Mouse (Mus musculus) kidney, embryonic 14.5 days (tissue): ENCODE measurements around the gene Selenoh. TPM values are rescaled to one million over a fixed set of nuclear protein-coding genes. Genes with fewer than 3 reads are reported as not detected.

Experiments used
- ATAC-seq: fragments of 200-750 bp; cut with Nextera tagmentation; 2 replicates; pipeline ENCODE4 v1.8.0; 2017; ENCODE audit warnings: moderate number of reproducible peaks, mild to moderate bottlenecking, moderate TSS enrichment, moderate library complexity; ENCODE audit not compliant: low FRiP score, low TSS enrichment
- H3K27ac ChIP-seq: fragments of 300-500 bp; sonication (generic); 2 replicates; pipeline ENCODE4 v1.5.1; 2014; ENCODE audit warnings: low read depth, mild to moderate bottlenecking, low read length, moderate library complexity, mixed read lengths
- H3K27me3 ChIP-seq: fragments of 300-500 bp; sonication (generic); 2 replicates; pipeline ENCODE4 v1.6.1; 2014; ENCODE audit warnings: mild to moderate bottlenecking, low read length; ENCODE audit not compliant: control insufficient read depth, insufficient read depth
- H3K36me3 ChIP-seq: fragments of 300-500 bp; sonication (generic); 2 replicates; pipeline ENCODE4 v1.6.1; 2014; ENCODE audit warnings: low read length, mixed read lengths; ENCODE audit not compliant: control insufficient read depth, insufficient read depth
- H3K4me1 ChIP-seq: fragments of 300-500 bp; sonication (generic); 2 replicates; pipeline ENCODE4 v1.6.1; 2014; ENCODE audit warnings: low read length, mixed read lengths; ENCODE audit not compliant: control insufficient read depth, insufficient read depth
- H3K4me2 ChIP-seq: fragments of 300-500 bp; sonication (generic); replicated peaks from 2 replicates; pipeline ENCODE4 v1.6.1; 2014; ENCODE audit warnings: low read depth, mild to moderate bottlenecking, low read length
- H3K4me3 ChIP-seq: fragments of 300-500 bp; sonication (generic); 2 replicates; pipeline ENCODE4 v1.5.1; 2014; ENCODE audit warnings: mild to moderate bottlenecking, low read length
- H3K9ac ChIP-seq: fragments of 300-500 bp; sonication (generic); 2 replicates; pipeline ENCODE4 v1.6.1; 2014; ENCODE audit warnings: low read depth, mild to moderate bottlenecking, low read length, moderate library complexity
- H3K9me3 ChIP-seq: fragments of 300-500 bp; sonication (generic); 2 replicates; pipeline ENCODE4 v1.6.1; 2016; ENCODE audit warnings: low read length; ENCODE audit not compliant: control insufficient read depth
- WGBS: fragments of 180-500 bp; shearing (Covaris S2); extraction: QIAGEN DNeasy Blood & Tissue Kit; methylation state at CpG from one replicate; pipeline ENCODE4 v1.1.7; 2014; 5-methylcytosine and 5-hydroxymethylcytosine counted together
- polyA plus RNA-seq: library from polyadenylated mRNA; unstranded; fragments of >200 nt; fragmentation: Nextera tagmentation; extraction: Ambion mirVana; gene quantifications from 2 replicates; pipeline ENCODE4 v1.2.1, GENCODE M21; 2014

Selenoh gene
- 404 and 541 TPM in 2 replicates for polyA plus RNA-seq

GRCm38 (mm10) chr2:84670569-84670933, at the start of gene Selenoh:
Selenoh (minus strand) TSS chr2:84670770.
- Histone ChIP-seq H3K36me3 (peaks cover 35% of the 10 kb centered on the region), H3K9me3 (no peaks in the 10 kb centered on the region)
- WGBS, result under 1% methylated on average over 20 of the region's 20 CpGs

DNA sequence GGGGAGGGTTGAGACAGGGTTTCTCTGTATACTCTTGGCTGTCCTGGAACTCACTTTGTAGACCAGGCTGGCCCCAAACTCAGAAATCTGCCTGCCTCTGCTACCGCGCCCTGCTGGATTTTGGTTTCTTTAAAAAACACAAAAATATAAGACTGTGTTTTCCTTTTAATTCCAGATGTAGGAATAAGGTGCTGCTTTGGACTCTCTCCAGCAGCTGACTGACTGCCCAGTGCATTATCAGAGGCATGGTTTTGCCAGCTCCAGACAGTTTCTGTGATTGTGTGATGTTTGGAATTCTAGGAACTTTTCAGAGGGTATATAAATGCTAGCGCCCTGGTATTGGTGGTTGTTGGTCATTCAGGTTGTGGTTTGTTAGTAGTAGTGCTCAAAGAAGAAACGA, 46.8 kb upstream of the Selenoh start:
- peaks cover 4% of the 10 kb centered on the region; the same call in 1 of the 2 replicates for H3K4me1 ChIP-seq
- 92% methylated on average over 4 of the region's 4 CpGs for WGBS

More at GRCm38 (mm10) chr2:84670569-84670933, at the start of gene Selenoh:
- H3K27ac ChIP-seq, result peak within 1 kb of the TSS; percentile 93
- H3K4me3 ChIP-seq, result peak within 1 kb of the TSS; percentile 96
- H3K4me2 ChIP-seq, result peak within 1 kb of the TSS; percentile 56
- peak; percentile 97 for ATAC-seq
- H3K9ac ChIP-seq, result peak within 1 kb of the TSS; percentile 94
- H3K27me3 ChIP-seq, result no peaks in the 10 kb centered on the region
- peaks cover 9% of the 10 kb centered on the region; the same call in 1 of the 2 replicates for H3K4me1 ChIP-seq

GRCm38 (mm10) chr2:84716423-84717355, 46.1 kb upstream of the Selenoh start:
- H3K4me3 ChIP-seq, result peak overlapping the region; percentile 97
- H3K27ac ChIP-seq, result peak overlapping the region; percentile 93
- no peaks in the 10 kb centered on the region; the same call in 1 of the 2 replicates for H3K36me3 ChIP-seq
- H3K9me3 ChIP-seq, result no peaks in the 10 kb centered on the region
- H3K4me1 ChIP-seq, result peaks cover 4% of the 10 kb centered on the region; the same call in 1 of the 2 replicates
- ATAC-seq, result no peak
- peak overlapping the region; percentile 83 for H3K4me2 ChIP-seq
- no peaks in the 10 kb centered on the region for H3K27me3 ChIP-seq
- peak overlapping the region; percentile 94 for H3K9ac ChIP-seq
- 36% methylated on average over 9 of the region's 9 CpGs for WGBS

More for the DNA sequence above, 46.8 kb upstream of the Selenoh start:
- no peaks in the 10 kb centered on the region for H3K9me3 ChIP-seq
- H3K9ac ChIP-seq, result no peak overlapping the region
- H3K27me3 ChIP-seq, result no peaks in the 10 kb centered on the region
- no peak overlapping the region for H3K4me2 ChIP-seq
- no peak for ATAC-seq
- no peak overlapping the region for H3K4me3 ChIP-seq
- H3K27ac ChIP-seq, result no peak overlapping the region
- no peaks in the 10 kb centered on the region; the same call in 1 of the 2 replicates for H3K36me3 ChIP-seq

GRCm38 (mm10) chr2:84715562-84716361, 45.2 kb upstream of the Selenoh start:
- peak; percentile 96 for ATAC-seq
- Histone ChIP-seq H3K4me2 (peak overlapping the region; percentile 83), H3K9ac (peak overlapping the region; percentile 94), H3K4me1 (peaks cover 4% of the 10 kb centered on the region; the same call in 1 of the 2 replicates), H3K27ac (peak overlapping the region; percentile 93), H3K9me3 (no peaks in the 10 kb centered on the region), H3K36me3 (peaks cover 3% of the 10 kb centered on the region), H3K4me3 (peak overlapping the region; percentile 97), H3K27me3 (no peaks in the 10 kb centered on the region)
- WGBS, result under 1% methylated on average over 33 of the region's 33 CpGs

GRCm38 (mm10) chr2:84714811-84715561, 44.4 kb upstream of the Selenoh start, which contains the start of gene Zdhhc5:
Zdhhc5 (minus strand) TSS chr2:84715180.
- Histone ChIP-seq H3K36me3 (peaks cover 11% of the 10 kb centered on the region), H3K9me3 (no peaks in the 10 kb centered on the region), H3K4me2 (peak within 1 kb of the TSS; percentile 83), H3K27me3 (no peaks in the 10 kb centered on the region), H3K4me3 (peak within 1 kb of the TSS; percentile 97), H3K4me1 (peaks cover 4% of the 10 kb centered on the region; the same call in 1 of the 2 replicates), H3K9ac (peak within 1 kb of the TSS; percentile 94), H3K27ac (peak within 1 kb of the TSS; percentile 93)
- ATAC-seq, result peak; percentile 98
- under 1% methylated on average over 99 of the region's 107 CpGs for WGBS

GRCm38 (mm10) chr2:84714422-84714810, 43.8 kb upstream of the Selenoh start:
- ATAC-seq, result peak; percentile 23
- Histone ChIP-seq H3K4me3 (peak overlapping the region; percentile 97), H3K27me3 (no peaks in the 10 kb centered on the region), H3K36me3 (peaks cover 16% of the 10 kb centered on the region), H3K9me3 (no peaks in the 10 kb centered on the region), H3K9ac (peak overlapping the region; percentile 94), H3K4me1 (peaks cover 4% of the 10 kb centered on the region; the same call in 1 of the 2 replicates), H3K27ac (peak overlapping the region; percentile 93), H3K4me2 (peak overlapping the region; percentile 68)
- 1% methylated on average over 22 of the region's 26 CpGs for WGBS

DNA sequence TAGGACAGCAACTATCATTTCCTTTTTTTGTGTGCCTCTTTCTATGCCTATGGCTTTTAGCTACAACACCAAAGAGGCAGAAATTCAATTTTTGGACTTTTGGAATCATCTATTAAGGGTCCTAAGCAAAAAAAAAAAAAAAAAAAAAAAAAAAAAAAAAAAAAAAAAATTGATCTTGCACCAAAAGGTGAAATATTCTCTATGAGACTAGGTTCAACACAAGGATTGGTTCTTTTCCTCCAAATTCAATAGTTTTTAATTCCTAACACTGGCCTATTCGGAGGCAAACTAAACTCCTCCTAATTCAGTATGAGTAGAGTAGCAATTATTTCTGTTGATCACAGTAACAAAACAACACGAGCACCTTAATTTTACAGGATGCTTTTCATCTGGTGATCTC, 41.3 kb upstream of the Selenoh start:
- peaks cover 9% of the 10 kb centered on the region; the same call in 1 of the 2 replicates for H3K4me1 ChIP-seq
- no peak for ATAC-seq
- H3K36me3 ChIP-seq, result peaks cover 28% of the 10 kb centered on the region
- no peak overlapping the region for H3K4me3 ChIP-seq
- H3K27ac ChIP-seq, result no peak overlapping the region
- 94% methylated on average over 2 of the region's 2 CpGs for WGBS
- H3K9ac ChIP-seq, result no peak overlapping the region
- no peaks in the 10 kb centered on the region for H3K9me3 ChIP-seq
- no peaks in the 10 kb centered on the region for H3K27me3 ChIP-seq
- H3K4me2 ChIP-seq, result no peak overlapping the region

DNA sequence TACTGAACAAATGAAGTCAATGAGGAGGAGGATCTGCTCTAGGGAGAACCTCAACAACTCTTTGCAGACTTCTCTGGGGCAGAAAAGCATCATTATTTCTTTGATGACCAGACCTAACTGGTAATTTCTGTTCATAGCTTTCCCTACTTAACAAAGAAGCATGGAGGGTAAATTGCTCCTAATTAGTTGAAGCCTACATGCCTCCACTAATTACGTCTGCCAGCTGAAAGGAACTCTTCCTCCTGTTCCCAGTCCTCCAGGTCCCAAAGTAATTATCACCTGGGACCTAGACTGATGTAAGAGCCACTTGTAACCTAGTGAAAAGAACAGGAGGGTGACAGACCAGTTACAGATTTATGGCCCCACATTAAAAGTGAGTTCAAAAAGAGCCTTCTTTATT, 37.0 kb upstream of the Selenoh start:
- Histone ChIP-seq H3K4me3 (no peak overlapping the region), H3K9me3 (no peaks in the 10 kb centered on the region), H3K36me3 (peaks cover 43% of the 10 kb centered on the region), H3K4me1 (peaks cover 4% of the 10 kb centered on the region; the same call in 1 of the 2 replicates), H3K27me3 (no peaks in the 10 kb centered on the region), H3K4me2 (no peak overlapping the region), H3K9ac (no peak overlapping the region), H3K27ac (no peak overlapping the region)
- WGBS, result 38% methylated on average over 1 of the region's 1 CpGs
- no peak for ATAC-seq
